Comparison of ENCODE assay signal across 9 mouse cellular contexts in genomic region chr1:86669552-86670273, GRCm38 (mm10). TPM values are rescaled to one million over a fixed set of nuclear protein-coding genes. Genes with fewer than 3 reads are reported as not detected.
A peak's percentile ranks its signal among the peaks of the same experiment; 100 is the strongest.
DNase-seq lines count a peak whose midpoint lies in the region; ATAC-seq and TF ChIP-seq lines count a peak whose summit lies in the region.
"Had no signal": no experiment of that assay in that cellular context is flagged by ENCODE, and none has a peak within 500 bp of the region (broad histone marks: within the 10 kb centered on the region; RNA-seq: fewer than 3 reads in every experiment).

No protein-coding gene starts in this region.

- peak; percentile 78 for DNase-seq in 3T3-L1 (ENCODE audit: low read depth, low spot score)
- peak; percentile 46 to 71 for DNase-seq in heart, adult 9 months (ENCODE audit: low spot score in 2 of 2)
- DNase-seq in kidney, adult 2 months, result peak; percentile 78
- peak; percentile 79 for DNase-seq in limb, embryonic 10.5 days (ENCODE audit: low spot score)

- H3K36me3 ChIP-seq in kidney, adult 2 months (ENCODE audit: control insufficient read depth, insufficient read depth, low read length), result no peaks in the 10 kb centered on the region
- no peaks in the 10 kb centered on the region for H3K36me3 ChIP-seq in limb, embryonic 10.5 days
- no peaks in the 10 kb centered on the region for H3K36me3 ChIP-seq in midbrain, embryonic 13.5 days
- H3K36me3 ChIP-seq in stomach, embryonic 14.5 days (ENCODE audit: control insufficient read depth, insufficient read depth, low read length), result no peaks in the 10 kb centered on the region
- H3K36me3 ChIP-seq: G1E had no signal

- peak; percentile 38; the same call in 1 of the 2 replicates for TF ChIP-seq CTCF in bone marrow macrophage, adult 2 months (IDR thresholded peaks at IDR 0.05; ENCODE audit: low read depth, low read length)
- TF ChIP-seq CTCF in embryonic fibroblast, embryonic 13.5 days (IDR thresholded peaks at IDR 0.05; ENCODE audit: borderline replicate concordance, insufficient read depth, low read length), result peak; percentile 92
- peak; percentile 90 for TF ChIP-seq CTCF in kidney, adult 2 months (conservative IDR thresholded peaks at IDR 0.05; ENCODE audit: insufficient read depth, insufficient read length, low read depth, low read length)

- whole genome bisulfite sequencing in kidney, adult 2 months, result 1% methylated on average over 44 of the region's 44 CpGs
- 1% methylated on average over 44 of the region's 44 CpGs for WGBS in limb, embryonic 10.5 days
- 1% methylated on average over 44 of the region's 44 CpGs for WGBS in midbrain, embryonic 13.5 days
- WGBS in stomach, embryonic 14.5 days, result 1% methylated on average over 44 of the region's 44 CpGs

- peak overlapping the region; percentile 98 for H3K4me2 ChIP-seq in midbrain, embryonic 13.5 days (replicated peaks)
- H3K4me2 ChIP-seq in stomach, embryonic 14.5 days (replicated peaks; ENCODE audit: low read depth, low read length), result peak overlapping the region; percentile 95

- peak; percentile 74 for ATAC-seq in midbrain, embryonic 13.5 days
- peak; percentile 61; the same call in 1 of the 2 replicates for ATAC-seq in stomach, embryonic 14.5 days (ENCODE audit: insufficient number of reproducible peaks, insufficient read depth, low FRiP score, low read depth)

- H3K4me3 ChIP-seq in bone marrow macrophage, adult 2 months (ENCODE audit: insufficient read depth, low read length), result peak overlapping the region; percentile 55
- peak overlapping the region; percentile 45 for H3K4me3 ChIP-seq in embryonic fibroblast, embryonic 13.5 days (ENCODE audit: insufficient read depth, low read length)
- H3K4me3 ChIP-seq in kidney, adult 2 months (ENCODE audit: insufficient read depth, low read depth, low read length), result peak overlapping the region; percentile 47
- peak overlapping the region; percentile 57 for H3K4me3 ChIP-seq in limb, embryonic 10.5 days
- peak overlapping the region; percentile 55 for H3K4me3 ChIP-seq in midbrain, embryonic 13.5 days (replicated peaks)
- peak overlapping the region; percentile 42 for H3K4me3 ChIP-seq in stomach, embryonic 14.5 days (ENCODE audit: low read depth, low read length)

- no peaks in the 10 kb centered on the region for H3K27me3 ChIP-seq in kidney, adult 2 months (replicated peaks; ENCODE audit: control insufficient read depth, insufficient read depth, low read length)
- H3K27me3 ChIP-seq in limb, embryonic 10.5 days (ENCODE audit: low read depth, poor library complexity, severe bottlenecking), result peaks cover 70% of the 10 kb centered on the region
- H3K27me3 ChIP-seq in midbrain, embryonic 13.5 days, result peaks cover 48% of the 10 kb centered on the region
- H3K27me3 ChIP-seq in stomach, embryonic 14.5 days (ENCODE audit: control insufficient read depth, insufficient read depth, low read length), result peaks cover 17% of the 10 kb centered on the region; the same call in 1 of the 2 replicates

- TF ChIP-seq POLR2A in bone marrow macrophage, adult 2 months (IDR thresholded peaks at IDR 0.05; ENCODE audit: borderline replicate concordance, low read depth, low read length), result no peak
- TF ChIP-seq POLR2A in embryonic fibroblast, embryonic 13.5 days (IDR thresholded peaks at IDR 0.05; ENCODE audit: low read depth, low read length), result no peak
- TF ChIP-seq POLR2A in kidney, adult 2 months (IDR thresholded peaks at IDR 0.05; ENCODE audit: low read depth, low read length), result no peak

- H3K9me3 ChIP-seq in limb, embryonic 10.5 days (replicated peaks), result no peaks in the 10 kb centered on the region
- H3K9me3 ChIP-seq in midbrain, embryonic 13.5 days, result no peaks in the 10 kb centered on the region
- H3K9me3 ChIP-seq in stomach, embryonic 14.5 days (ENCODE audit: control insufficient read depth, low read depth, low read length), result no peaks in the 10 kb centered on the region
- H3K9me3 ChIP-seq: G1E had no signal

- H3K27ac ChIP-seq in bone marrow macrophage, adult 2 months (ENCODE audit: insufficient read depth, low read depth, low read length), result no peak overlapping the region
- no peak overlapping the region for H3K27ac ChIP-seq in embryonic fibroblast, embryonic 13.5 days (ENCODE audit: insufficient read depth, low read length)
- H3K27ac ChIP-seq in kidney, adult 2 months (ENCODE audit: insufficient read depth, low read depth, low read length), result no peak overlapping the region
- H3K27ac ChIP-seq in limb, embryonic 10.5 days, result no peak overlapping the region
- H3K27ac ChIP-seq in midbrain, embryonic 13.5 days, result no peak overlapping the region
- no peak overlapping the region for H3K27ac ChIP-seq in stomach, embryonic 14.5 days (ENCODE audit: low read length)

- no peaks in the 10 kb centered on the region for H3K4me1 ChIP-seq in bone marrow macrophage, adult 2 months (ENCODE audit: control insufficient read depth, insufficient read depth, low read length)
- no peaks in the 10 kb centered on the region for H3K4me1 ChIP-seq in embryonic fibroblast, embryonic 13.5 days (ENCODE audit: control insufficient read depth, insufficient read depth, low read length)
- H3K4me1 ChIP-seq in kidney, adult 2 months (ENCODE audit: control insufficient read depth, insufficient read depth, low read length), result 0 out of 2 replicates have a peak, but pooled peaks cover 3% of the 10 kb centered on the region
- H3K4me1 ChIP-seq in limb, embryonic 10.5 days, result peaks cover 21% of the 10 kb centered on the region
- peaks cover 8% of the 10 kb centered on the region for H3K4me1 ChIP-seq in midbrain, embryonic 13.5 days (replicated peaks)
- H3K4me1 ChIP-seq in stomach, embryonic 14.5 days (ENCODE audit: control insufficient read depth, insufficient read depth, low read length), result peaks cover 10% of the 10 kb centered on the region; the same call in 1 of the 2 replicates

- H3K9ac ChIP-seq in midbrain, embryonic 13.5 days (replicated peaks), result peak overlapping the region; percentile 67
- H3K9ac ChIP-seq in stomach, embryonic 14.5 days (replicated peaks; ENCODE audit: low read depth, low read length), result peak overlapping the region; percentile 28; the same call in 1 of the 2 replicates

RNA-seq across cellular contexts. Expression of gene Nppc, which starts 0.7 kb away (rescaled TPM):
- polyA plus RNA-seq in bone marrow macrophage, adult 2 months (2012; ENCODE audit: insufficient read depth, insufficient read length, missing spikeins), result not detected in 2 replicates
- 0.51 TPM in 1 of 2 replicates, not detected in the other for polyA plus RNA-seq in embryonic fibroblast, embryonic 13.5 days (2011; ENCODE audit: insufficient read length, low read depth, missing spikeins)
- 0.08 and 0.09 TPM in 2 replicates for polyA plus RNA-seq in kidney, adult 2 months (2012; rRNA removed)
- polyA plus RNA-seq in limb, embryonic 10.5 days (2016; fragmentation: Nextera tagmentation; extraction: Ambion mirVana), result 0.34 and 0.59 TPM in 2 replicates
- 1.8 and 2.3 TPM in 2 replicates for polyA plus RNA-seq in midbrain, embryonic 13.5 days (2015; fragmentation: Nextera tagmentation; extraction: Ambion mirVana)
- 1.2 and 3.0 TPM in 2 replicates for polyA plus RNA-seq in stomach, embryonic 14.5 days (2014; fragmentation: Nextera tagmentation; extraction: Ambion mirVana)
- polyA plus RNA-seq: G1E had no signal

RNA-seq across cellular contexts. Expression of gene Dis3l2, which starts 33.9 kb away (rescaled TPM):
- polyA plus RNA-seq in bone marrow macrophage, adult 2 months (2012; ENCODE audit: insufficient read depth, insufficient read length, missing spikeins), result 13.2 and 13.8 TPM in 2 replicates
- 7.5 and 7.7 TPM in 2 replicates for polyA plus RNA-seq in embryonic fibroblast, embryonic 13.5 days (2011; ENCODE audit: insufficient read length, low read depth, missing spikeins)
- polyA plus RNA-seq in kidney, adult 2 months (2012; rRNA removed), result 15.7 and 17.2 TPM in 2 replicates
- 27.1 and 34.7 TPM in 2 replicates for polyA plus RNA-seq in limb, embryonic 10.5 days (2016; fragmentation: Nextera tagmentation; extraction: Ambion mirVana)
- 43.2 and 45.5 TPM in 2 replicates for polyA plus RNA-seq in midbrain, embryonic 13.5 days (2015; fragmentation: Nextera tagmentation; extraction: Ambion mirVana)
- polyA plus RNA-seq in stomach, embryonic 14.5 days (2014; fragmentation: Nextera tagmentation; extraction: Ambion mirVana), result 25.8 and 26.4 TPM in 2 replicates

Comparison
In these comparisons a context has a peak if more than half of its experiments do, and no peak if none do; other contexts are left out.
1. CTCF ChIP-seq: peak in every context shown above with its lines; median percentile 92 in embryonic fibroblast, embryonic 13.5 days; 90 in kidney, adult 2 months; 38 in bone marrow macrophage, adult 2 months.